Mouse (Mus musculus): ENCODE data around the gene Fzd10. TPM values are rescaled to one million over a fixed set of nuclear protein-coding genes. Genes with fewer than 3 reads are reported as not detected.

The Fzd10 gene
- polyA plus RNA-seq, 1 experiment: not detected

GRCm38 (mm10) chr5:128620408-128620807, 19.8 kb downstream of the Fzd10 start:
- TF ChIP-seq TAL1 (IDR thresholded peaks at IDR 0.05; ENCODE audit: low read length) (no peak), GATA1 (IDR thresholded peaks at IDR 0.05; ENCODE audit: low read length) (no peak)
- no peaks in the 10 kb centered on the region for H3K27me3 ChIP-seq (ENCODE audit: control insufficient read depth)
- H3K4me3 ChIP-seq (replicated peaks): no peak overlapping the region
- peaks cover 19% of the 10 kb centered on the region for H3K9me3 ChIP-seq (ENCODE audit: control insufficient read depth, low read length)
- H3K4me1 ChIP-seq (ENCODE audit: control insufficient read depth): no peaks in the 10 kb centered on the region
- H3K36me3 ChIP-seq (ENCODE audit: control insufficient read depth): no peaks in the 10 kb centered on the region

DNA sequence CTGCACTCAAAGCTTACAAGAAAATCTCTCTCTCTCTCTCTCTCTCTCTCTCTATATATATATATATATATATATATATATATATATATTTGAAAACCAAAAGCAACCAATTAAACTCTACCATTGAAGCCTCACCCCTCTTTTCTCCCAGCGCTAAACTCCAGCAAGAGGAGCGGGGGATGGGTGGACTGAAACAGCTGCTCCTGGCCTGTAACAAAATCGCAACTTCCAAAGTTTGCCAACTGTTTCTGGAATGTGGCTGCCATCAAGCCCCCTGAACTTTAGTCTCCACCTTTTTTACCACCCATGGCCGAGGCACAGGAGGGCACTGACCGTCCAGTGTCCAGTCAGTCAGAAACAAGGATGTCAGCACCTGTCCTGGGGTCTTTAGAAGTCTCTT, 27.1 kb downstream of the Fzd10 start:
- Histone ChIP-seq H3K36me3 (ENCODE audit: control insufficient read depth) (no peaks in the 10 kb centered on the region), H3K4me1 (ENCODE audit: control insufficient read depth) (no peaks in the 10 kb centered on the region), H3K4me3 (replicated peaks) (no peak overlapping the region), H3K27me3 (ENCODE audit: control insufficient read depth) (no peaks in the 10 kb centered on the region), H3K9me3 (ENCODE audit: control insufficient read depth, low read length) (peaks cover 22% of the 10 kb centered on the region)
- no peak for TF ChIP-seq TAL1 (IDR thresholded peaks at IDR 0.05; ENCODE audit: low read length)
- TF ChIP-seq GATA1 (IDR thresholded peaks at IDR 0.05; ENCODE audit: low read length): no peak

DNA sequence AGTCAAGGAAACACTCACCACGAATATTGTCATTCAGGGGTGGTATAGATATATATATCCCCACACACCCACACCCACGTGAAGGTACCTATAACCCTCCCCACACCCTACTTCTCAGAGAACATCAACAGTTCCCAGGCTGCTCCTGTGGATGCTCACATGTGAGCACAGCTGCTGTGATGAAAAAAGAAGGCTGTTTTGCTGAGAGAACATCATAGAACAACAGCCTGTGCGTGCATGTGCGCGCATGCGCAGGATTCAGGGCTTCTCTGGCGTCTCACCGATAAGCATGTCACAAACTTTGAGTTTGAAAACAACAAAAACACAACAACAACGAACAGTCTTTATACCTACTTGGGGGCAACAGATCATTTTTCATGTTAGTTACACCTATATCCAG, 36.0 kb downstream of the Fzd10 start:
- TF ChIP-seq GATA1 (IDR thresholded peaks at IDR 0.05; ENCODE audit: low read length) (no peak), TAL1 (IDR thresholded peaks at IDR 0.05; ENCODE audit: low read length) (no peak)
- H3K36me3 ChIP-seq (ENCODE audit: control insufficient read depth): no peaks in the 10 kb centered on the region

GRCm38 (mm10) chr5:128637071-128638015, 36.7 kb downstream of the Fzd10 start:
- no peaks in the 10 kb centered on the region for H3K4me1 ChIP-seq (ENCODE audit: control insufficient read depth)
- H3K36me3 ChIP-seq (ENCODE audit: control insufficient read depth): no peaks in the 10 kb centered on the region
- TF ChIP-seq TAL1 (IDR thresholded peaks at IDR 0.05; ENCODE audit: low read length): no peak
- no peak for TF ChIP-seq GATA1 (IDR thresholded peaks at IDR 0.05; ENCODE audit: low read length)
- H3K9me3 ChIP-seq (ENCODE audit: control insufficient read depth, low read length): peaks cover 28% of the 10 kb centered on the region
- H3K27me3 ChIP-seq (ENCODE audit: control insufficient read depth): no peaks in the 10 kb centered on the region
- H3K4me3 ChIP-seq (replicated peaks): no peak overlapping the region

More for the DNA sequence above, 36.0 kb downstream of the Fzd10 start:
- Histone ChIP-seq H3K27me3 (ENCODE audit: control insufficient read depth) (no peaks in the 10 kb centered on the region), H3K9me3 (ENCODE audit: control insufficient read depth, low read length) (peaks cover 26% of the 10 kb centered on the region), H3K4me1 (ENCODE audit: control insufficient read depth) (no peaks in the 10 kb centered on the region), H3K4me3 (replicated peaks) (no peak overlapping the region)

DNA sequence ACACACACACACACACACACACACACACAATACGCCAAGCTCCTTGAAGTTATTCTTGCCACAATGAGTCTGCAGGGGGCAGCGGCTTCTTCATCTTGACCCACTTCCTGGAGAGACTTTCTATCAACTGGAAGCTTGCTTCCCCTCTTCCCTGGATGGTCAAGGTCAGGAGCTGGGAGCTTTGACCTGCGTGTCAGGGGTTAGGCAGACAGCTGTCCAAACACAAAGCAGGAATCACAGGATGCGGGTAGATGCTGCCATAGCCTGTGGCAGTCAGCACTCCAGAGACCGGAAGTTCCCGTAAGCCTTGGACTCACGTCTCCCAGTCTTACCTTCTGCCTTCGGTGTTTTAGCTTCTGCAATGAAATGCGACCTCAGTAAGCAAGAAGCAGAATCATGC, 38.1 kb downstream of the Fzd10 start:
- Histone ChIP-seq H3K36me3 (ENCODE audit: control insufficient read depth) (no peaks in the 10 kb centered on the region), H3K27me3 (ENCODE audit: control insufficient read depth) (no peaks in the 10 kb centered on the region), H3K9me3 (ENCODE audit: control insufficient read depth, low read length) (peaks cover 34% of the 10 kb centered on the region), H3K4me3 (replicated peaks) (no peak overlapping the region), H3K4me1 (ENCODE audit: control insufficient read depth) (no peaks in the 10 kb centered on the region)
- TF ChIP-seq TAL1 (IDR thresholded peaks at IDR 0.05; ENCODE audit: low read length) (no peak), GATA1 (IDR thresholded peaks at IDR 0.05; ENCODE audit: low read length) (no peak)

DNA sequence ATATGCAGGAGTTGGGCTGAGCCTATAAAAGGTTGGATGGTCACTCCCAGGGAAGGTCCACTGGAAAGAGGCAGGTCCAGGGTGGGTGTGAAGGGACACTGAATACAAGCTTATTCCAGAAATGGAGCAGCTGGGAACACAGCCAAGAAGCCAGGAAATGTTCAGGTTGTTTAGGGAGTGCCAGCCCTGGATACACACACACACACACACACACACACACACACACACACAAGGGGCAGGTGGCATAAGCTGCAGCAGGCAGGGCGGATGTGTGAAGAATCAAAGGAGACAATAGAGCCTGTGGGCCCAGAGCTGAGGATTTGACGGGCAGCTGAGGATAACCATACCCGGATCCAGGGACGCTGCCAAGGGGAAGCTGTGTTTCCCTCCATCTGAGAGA, 42.4 kb downstream of the Fzd10 start:
- TF ChIP-seq TAL1 (IDR thresholded peaks at IDR 0.05; ENCODE audit: low read length) (no peak), GATA1 (IDR thresholded peaks at IDR 0.05; ENCODE audit: low read length) (no peak)
- Histone ChIP-seq H3K27me3 (ENCODE audit: control insufficient read depth) (no peaks in the 10 kb centered on the region), H3K9me3 (ENCODE audit: control insufficient read depth, low read length) (peaks cover 46% of the 10 kb centered on the region), H3K4me1 (ENCODE audit: control insufficient read depth) (no peaks in the 10 kb centered on the region), H3K4me3 (replicated peaks) (no peak overlapping the region), H3K36me3 (ENCODE audit: control insufficient read depth) (no peaks in the 10 kb centered on the region)

GRCm38 (mm10) chr5:128645720-128646119, 45.1 kb downstream of the Fzd10 start:
- TF ChIP-seq GATA1 (IDR thresholded peaks at IDR 0.05; ENCODE audit: low read length): no peak
- TF ChIP-seq TAL1 (IDR thresholded peaks at IDR 0.05; ENCODE audit: low read length): no peak
- Histone ChIP-seq H3K4me1 (ENCODE audit: control insufficient read depth) (no peaks in the 10 kb centered on the region), H3K36me3 (ENCODE audit: control insufficient read depth) (no peaks in the 10 kb centered on the region), H3K4me3 (replicated peaks) (no peak overlapping the region), H3K27me3 (ENCODE audit: control insufficient read depth) (no peaks in the 10 kb centered on the region), H3K9me3 (ENCODE audit: control insufficient read depth, low read length) (peaks cover 49% of the 10 kb centered on the region)

GRCm38 (mm10) chr5:128646286-128646685, 45.6 kb downstream of the Fzd10 start:
- H3K4me3 ChIP-seq (replicated peaks): no peak overlapping the region
- H3K9me3 ChIP-seq (ENCODE audit: control insufficient read depth, low read length): peaks cover 51% of the 10 kb centered on the region
- no peaks in the 10 kb centered on the region for H3K4me1 ChIP-seq (ENCODE audit: control insufficient read depth)
- no peak for TF ChIP-seq GATA1 (IDR thresholded peaks at IDR 0.05; ENCODE audit: low read length)
- TF ChIP-seq TAL1 (IDR thresholded peaks at IDR 0.05; ENCODE audit: low read length): no peak
- H3K36me3 ChIP-seq (ENCODE audit: control insufficient read depth): no peaks in the 10 kb centered on the region
- no peaks in the 10 kb centered on the region for H3K27me3 ChIP-seq (ENCODE audit: control insufficient read depth)

DNA sequence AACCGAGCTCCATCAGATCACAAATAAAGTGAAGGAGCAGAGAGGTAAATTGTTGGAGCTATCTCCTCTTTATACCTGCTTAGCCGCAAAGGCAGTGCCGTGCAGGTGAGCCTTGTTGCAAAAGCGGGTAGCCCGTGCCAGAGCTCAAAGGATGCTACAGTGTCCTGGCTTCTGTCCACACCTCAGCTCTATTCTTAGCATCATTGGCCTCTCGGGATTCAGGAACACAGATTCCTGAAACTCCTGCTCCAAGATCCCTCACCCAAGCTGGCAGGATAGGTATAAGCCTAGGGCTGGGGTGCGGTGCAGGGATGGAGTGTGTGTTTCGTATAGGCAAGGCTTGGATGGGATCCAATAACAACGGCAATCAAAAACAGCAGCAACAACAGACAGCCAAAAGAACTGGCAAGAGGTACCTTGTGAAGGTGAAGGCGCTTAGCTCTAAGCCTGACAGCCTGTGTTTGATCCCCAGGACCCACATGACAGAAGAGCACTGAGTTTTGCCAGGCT, 46.6 kb downstream of the Fzd10 start:
- no peaks in the 10 kb centered on the region for H3K36me3 ChIP-seq (ENCODE audit: control insufficient read depth)
- H3K4me3 ChIP-seq (replicated peaks): no peak overlapping the region
- H3K4me1 ChIP-seq (ENCODE audit: control insufficient read depth): no peaks in the 10 kb centered on the region
- TF ChIP-seq TAL1 (IDR thresholded peaks at IDR 0.05; ENCODE audit: low read length) (no peak), GATA1 (IDR thresholded peaks at IDR 0.05; ENCODE audit: low read length) (no peak)
- no peaks in the 10 kb centered on the region for H3K27me3 ChIP-seq (ENCODE audit: control insufficient read depth)
- H3K9me3 ChIP-seq (ENCODE audit: control insufficient read depth, low read length): peaks cover 55% of the 10 kb centered on the region
